Mouse (Mus musculus): ENCODE data around the gene Guca1a. TPM values are rescaled to one million over a fixed set of nuclear protein-coding genes. Genes with fewer than 3 reads are reported as not detected.

Guca1a gene
- total and polyA plus RNA-seq, 3 experiments, result 2.1 to 5.2 (median 3.2) TPM

GRCm38 (mm10) chr17:47349721-47350319 is 50.6 kb downstream of the Guca1a start:
- in situ Hi-C loops (cut with MboI; ENCODE audit: low pct_ligation_motif_present, low pct_unique_long_range_greater_than_20kb, low sequenced_read_pairs), result no loop called here
- Histone ChIP-seq H3K36me3 (replicated peaks in 1 of 2; ENCODE audit: control insufficient read depth in 1 of 2, insufficient read depth in 1 of 2, low read length in 1 of 2) (peaks cover 0 to 34% of the 10 kb centered on the region in 2 experiments), H3K79me2 (replicated peaks; ENCODE audit: control insufficient read depth, extremely low read depth, insufficient read depth, poor library complexity, severe bottlenecking) (no peaks in the 10 kb centered on the region), H3K4me3 (replicated peaks in 1 of 3; ENCODE audit: low read depth in 2 of 3, low read length in 2 of 3, poor library complexity in 1 of 3) (no peak overlapping the region), H3K9ac (ENCODE audit: insufficient read depth, low read depth) (no peak overlapping the region), H3K27ac (ENCODE audit: insufficient read depth, low read depth) (no peak overlapping the region), H3K9me3 (replicated peaks; ENCODE audit: low read length) (peaks cover 23% of the 10 kb centered on the region), H3K27me3 (replicated peaks) (no peaks in the 10 kb centered on the region), H3K4me2 (ENCODE audit: insufficient read depth, low read depth, poor library complexity, severe bottlenecking) (no peak overlapping the region), H3K4me1 (ENCODE audit: control insufficient read depth in 1 of 2, insufficient read depth in 2 of 2) (no peaks in the 10 kb centered on the region)
- no peak for TF ChIP-seq MAFK (IDR thresholded peaks at IDR 0.05; ENCODE audit: insufficient replicate concordance, low read length)
- DNase-seq (ENCODE audit: extremely low read depth), result no peak
- dilution Hi-C loops (cut with MboI; ENCODE audit: extremely low pct_ligation_motif_present, extremely low pct_unique_long_range_greater_than_20kb, low sequenced_read_pairs), result no loop called here

Other genes with a start within 250 kb of the Guca1a start
- 86.8 and 90.3 TPM in 2 replicates for gene Mrps10, start 31.7 kb downstream of the Guca1a start, total RNA-seq (2012; rRNA removed)
- gene Mrps10, start 31.7 kb downstream of the Guca1a start, total RNA-seq (2014; rRNA removed), result 57.7 and 58.6 TPM in 2 replicates
- 114 and 124 TPM in 2 replicates for gene Mrps10, start 31.7 kb downstream of the Guca1a start, polyA plus RNA-seq (2012; ENCODE audit: insufficient read length, low read depth)
- 0.59 and 0.92 TPM in 2 replicates for gene Guca1b, start 15.2 kb downstream of the Guca1a start, total RNA-seq (2012; rRNA removed)
- gene Guca1b, start 15.2 kb downstream of the Guca1a start, total RNA-seq (2014; rRNA removed), result 0.46 and 0.62 TPM in 2 replicates
- 1.6 and 1.7 TPM in 2 replicates for gene Guca1b, start 15.2 kb downstream of the Guca1a start, polyA plus RNA-seq (2012; ENCODE audit: insufficient read length, low read depth)
- gene AI661453, start 36.0 kb upstream of the Guca1a start, total RNA-seq (2012; rRNA removed), result not detected in 2 replicates
- not detected in 2 replicates for gene AI661453, start 36.0 kb upstream of the Guca1a start, total RNA-seq (2014; rRNA removed)
- gene AI661453, start 36.0 kb upstream of the Guca1a start, polyA plus RNA-seq (2012; ENCODE audit: insufficient read length, low read depth), result not detected in 2 replicates
- 0.25 TPM in 1 of 2 replicates, not detected in the other for gene 1700001C19Rik, start 36.8 kb upstream of the Guca1a start, total RNA-seq (2012; rRNA removed)
- not detected in 2 replicates for gene 1700001C19Rik, start 36.8 kb upstream of the Guca1a start, total RNA-seq (2014; rRNA removed)
- gene 1700001C19Rik, start 36.8 kb upstream of the Guca1a start, polyA plus RNA-seq (2012; ENCODE audit: insufficient read length, low read depth), result not detected in 2 replicates
- 15.4 and 16.9 TPM in 2 replicates for gene Taf8, start 101.7 kb upstream of the Guca1a start, total RNA-seq (2012; rRNA removed)
- 13.8 and 18.0 TPM in 2 replicates for gene Taf8, start 101.7 kb upstream of the Guca1a start, total RNA-seq (2014; rRNA removed)
- gene Taf8, start 101.7 kb upstream of the Guca1a start, polyA plus RNA-seq (2012; ENCODE audit: insufficient read length, low read depth), result 16.5 and 17.0 TPM in 2 replicates
- 48.2 and 48.7 TPM in 2 replicates for gene Ccnd3, start 104.5 kb upstream of the Guca1a start, total RNA-seq (2012; rRNA removed)
- 30.1 and 30.6 TPM in 2 replicates for gene Ccnd3, start 104.5 kb upstream of the Guca1a start, total RNA-seq (2014; rRNA removed)
- 102 and 121 TPM in 2 replicates for gene Ccnd3, start 104.5 kb upstream of the Guca1a start, polyA plus RNA-seq (2012; ENCODE audit: insufficient read length, low read depth)
- gene Bysl, start 210.9 kb upstream of the Guca1a start, total RNA-seq (2012; rRNA removed), result 28.0 and 40.1 TPM in 2 replicates
- 24.0 and 24.4 TPM in 2 replicates for gene Bysl, start 210.9 kb upstream of the Guca1a start, total RNA-seq (2014; rRNA removed)
- gene Bysl, start 210.9 kb upstream of the Guca1a start, polyA plus RNA-seq (2012; ENCODE audit: insufficient read length, low read depth), result 57.4 and 60.5 TPM in 2 replicates
- 30.5 and 31.0 TPM in 2 replicates for gene Med20, start 211.0 kb upstream of the Guca1a start, total RNA-seq (2012; rRNA removed)
- gene Med20, start 211.0 kb upstream of the Guca1a start, total RNA-seq (2014; rRNA removed), result 42.5 and 43.5 TPM in 2 replicates
- 31.1 and 31.2 TPM in 2 replicates for gene Med20, start 211.0 kb upstream of the Guca1a start, polyA plus RNA-seq (2012; ENCODE audit: insufficient read length, low read depth)
- gene Gm20517, start 211.0 kb upstream of the Guca1a start, total RNA-seq (2012; rRNA removed), result 1.7 and 1.8 TPM in 2 replicates
- gene Gm20517, start 211.0 kb upstream of the Guca1a start, total RNA-seq (2014; rRNA removed), result 1.8 and 2.5 TPM in 2 replicates
- 1.1 and 2.6 TPM in 2 replicates for gene Gm20517, start 211.0 kb upstream of the Guca1a start, polyA plus RNA-seq (2012; ENCODE audit: insufficient read length, low read depth)
- gene Usp49, start 230.1 kb upstream of the Guca1a start, total RNA-seq (2012; rRNA removed), result 2.6 and 3.4 TPM in 2 replicates
- 2.6 and 2.7 TPM in 2 replicates for gene Usp49, start 230.1 kb upstream of the Guca1a start, total RNA-seq (2014; rRNA removed)
- gene Usp49, start 230.1 kb upstream of the Guca1a start, polyA plus RNA-seq (2012; ENCODE audit: insufficient read length, low read depth), result 3.7 and 4.3 TPM in 2 replicates